Mouse (Mus musculus): ENCODE results near the gene Olfr1294. TPM values are rescaled to one million over a fixed set of nuclear protein-coding genes. Genes with fewer than 3 reads are reported as not detected.

The Olfr1294 gene
- polyA plus RNA-seq (2016; fragmentation: Nextera tagmentation; extraction: Ambion mirVana) = not detected in 2 replicates

- no peaks in the 10 kb centered on the region for H3K9me3 ChIP-seq
- H3K4me1 ChIP-seq = no peaks in the 10 kb centered on the region
- H3K27ac ChIP-seq (replicated peaks) = no peak within 1 kb of the TSS
- 67% methylated on average over 1 of the region's 1 CpGs for WGBS
- DNase-seq (ENCODE audit: low spot score) = no peak
- H3K4me3 ChIP-seq = no peak within 1 kb of the TSS
- no peaks in the 10 kb centered on the region for H3K27me3 ChIP-seq (replicated peaks; ENCODE audit: low read depth, poor library complexity, severe bottlenecking)
- no peaks in the 10 kb centered on the region for H3K36me3 ChIP-seq (replicated peaks)
Measured at GRCm38 (mm10) chr2:111540191-111540590, at the start of gene Olfr1294. Gene Olfr1294, minus strand, starts transcription at chr2:111540291.

- H3K4me3 ChIP-seq = no peak within 1 kb of the TSS
- no peaks in the 10 kb centered on the region for H3K27me3 ChIP-seq (replicated peaks; ENCODE audit: low read depth, poor library complexity, severe bottlenecking)
- H3K27ac ChIP-seq (replicated peaks) = no peak within 1 kb of the TSS
- H3K4me1 ChIP-seq = no peaks in the 10 kb centered on the region
- H3K36me3 ChIP-seq (replicated peaks) = no peaks in the 10 kb centered on the region
- H3K9me3 ChIP-seq = no peaks in the 10 kb centered on the region
- no peak for DNase-seq (ENCODE audit: low spot score)
Measured at GRCm38 (mm10) chr2:111569581-111569980, 29.5 kb upstream of the Olfr1294 start, which contains the start of gene Olfr1295. Gene Olfr1295, minus strand, starts transcription at chr2:111569681.

GRCm38 (mm10) chr2:111524903-111525302 lies 15.2 kb downstream of the Olfr1294 start, which contains the start of gene Olfr1293-ps:
Gene Olfr1293-ps, plus strand, starts transcription at chr2:111525203.
- H3K27me3 ChIP-seq (replicated peaks; ENCODE audit: low read depth, poor library complexity, severe bottlenecking) = no peaks in the 10 kb centered on the region
- H3K4me3 ChIP-seq = no peak within 1 kb of the TSS
- no peaks in the 10 kb centered on the region for H3K4me1 ChIP-seq
- no peaks in the 10 kb centered on the region for H3K9me3 ChIP-seq
- H3K27ac ChIP-seq (replicated peaks) = no peak within 1 kb of the TSS
- 89% methylated on average over 1 of the region's 1 CpGs for WGBS
- no peaks in the 10 kb centered on the region for H3K36me3 ChIP-seq (replicated peaks)
- no peak for DNase-seq (ENCODE audit: low spot score)

GRCm38 (mm10) chr2:111517451-111517850 lies 22.6 kb downstream of the Olfr1294 start:
- Histone ChIP-seq H3K27me3 (replicated peaks; ENCODE audit: low read depth, poor library complexity, severe bottlenecking) (no peaks in the 10 kb centered on the region), H3K4me1 (no peaks in the 10 kb centered on the region), H3K27ac (replicated peaks) (no peak overlapping the region), H3K4me3 (no peak overlapping the region), H3K36me3 (replicated peaks) (no peaks in the 10 kb centered on the region), H3K9me3 (peaks cover 4% of the 10 kb centered on the region; the same call in 1 of the 2 replicates)
- no peak for DNase-seq (ENCODE audit: low spot score)
- 90% methylated on average over 10 of the region's 10 CpGs for WGBS

GRCm38 (mm10) chr2:111496880-111497279 lies 43.2 kb downstream of the Olfr1294 start, which contains the start of gene Olfr1291-ps1:
Gene Olfr1291-ps1, plus strand, starts transcription at chr2:111497180.
- Histone ChIP-seq H3K27ac (replicated peaks) (no peak within 1 kb of the TSS), H3K36me3 (replicated peaks) (no peaks in the 10 kb centered on the region), H3K4me3 (no peak within 1 kb of the TSS), H3K27me3 (replicated peaks; ENCODE audit: low read depth, poor library complexity, severe bottlenecking) (no peaks in the 10 kb centered on the region), H3K9me3 (no peaks in the 10 kb centered on the region), H3K4me1 (no peaks in the 10 kb centered on the region)
- DNase-seq (ENCODE audit: low spot score) = no peak
- 90% methylated on average over 3 of the region's 3 CpGs for WGBS

GRCm38 (mm10) chr2:111493729-111494128 lies 46.4 kb downstream of the Olfr1294 start, which contains the start of gene Olfr1290:
Gene Olfr1290, minus strand, starts transcription at chr2:111493829.
- H3K36me3 ChIP-seq (replicated peaks) = no peaks in the 10 kb centered on the region
- WGBS = 81% methylated on average over 5 of the region's 5 CpGs
- H3K27ac ChIP-seq (replicated peaks) = no peak within 1 kb of the TSS
- no peaks in the 10 kb centered on the region for H3K9me3 ChIP-seq
- no peak within 1 kb of the TSS for H3K4me3 ChIP-seq
- H3K27me3 ChIP-seq (replicated peaks; ENCODE audit: low read depth, poor library complexity, severe bottlenecking) = no peaks in the 10 kb centered on the region
- no peak for DNase-seq (ENCODE audit: low spot score)
- no peaks in the 10 kb centered on the region for H3K4me1 ChIP-seq

Other genes with a start within 250 kb of the Olfr1294 start
- not detected in 2 replicates for gene Olfr1279, start 239.7 kb downstream of the Olfr1294 start, polyA plus RNA-seq (2016; fragmentation: Nextera tagmentation; extraction: Ambion mirVana)
- gene Olfr1280, start 226.3 kb downstream of the Olfr1294 start, polyA plus RNA-seq (2016; fragmentation: Nextera tagmentation; extraction: Ambion mirVana) = not detected in 2 replicates
- gene Olfr1281, start 213.8 kb downstream of the Olfr1294 start, polyA plus RNA-seq (2016; fragmentation: Nextera tagmentation; extraction: Ambion mirVana) = not detected in 2 replicates
- gene Olfr1282, start 204.2 kb downstream of the Olfr1294 start, polyA plus RNA-seq (2016; fragmentation: Nextera tagmentation; extraction: Ambion mirVana) = not detected in 2 replicates
- not detected in 2 replicates for gene Olfr1283, start 173.5 kb downstream of the Olfr1294 start, polyA plus RNA-seq (2016; fragmentation: Nextera tagmentation; extraction: Ambion mirVana)
- gene Olfr1284, start 164.8 kb downstream of the Olfr1294 start, polyA plus RNA-seq (2016; fragmentation: Nextera tagmentation; extraction: Ambion mirVana) = not detected in 2 replicates
- not detected in 2 replicates for gene Olfr1286, start 117.2 kb downstream of the Olfr1294 start, polyA plus RNA-seq (2016; fragmentation: Nextera tagmentation; extraction: Ambion mirVana)
- not detected in 2 replicates for gene Olfr1287, start 91.1 kb downstream of the Olfr1294 start, polyA plus RNA-seq (2016; fragmentation: Nextera tagmentation; extraction: Ambion mirVana)
- gene Olfr1288, start 66.2 kb downstream of the Olfr1294 start, polyA plus RNA-seq (2016; fragmentation: Nextera tagmentation; extraction: Ambion mirVana) = not detected in 2 replicates
- gene Olfr1289, start 59.5 kb downstream of the Olfr1294 start, polyA plus RNA-seq (2016; fragmentation: Nextera tagmentation; extraction: Ambion mirVana) = not detected in 2 replicates
- gene Olfr1290, start 46.5 kb downstream of the Olfr1294 start, polyA plus RNA-seq (2016; fragmentation: Nextera tagmentation; extraction: Ambion mirVana) = not detected in 2 replicates
- not detected in 2 replicates for gene Olfr1291-ps1, start 43.1 kb downstream of the Olfr1294 start, polyA plus RNA-seq (2016; fragmentation: Nextera tagmentation; extraction: Ambion mirVana)
- gene Olfr1293-ps, start 15.1 kb downstream of the Olfr1294 start, polyA plus RNA-seq (2016; fragmentation: Nextera tagmentation; extraction: Ambion mirVana) = not detected in 2 replicates
- gene Olfr1295, start 29.4 kb upstream of the Olfr1294 start, polyA plus RNA-seq (2016; fragmentation: Nextera tagmentation; extraction: Ambion mirVana) = not detected in 2 replicates
- gene Olfr1297, start 86.2 kb upstream of the Olfr1294 start, polyA plus RNA-seq (2016; fragmentation: Nextera tagmentation; extraction: Ambion mirVana) = not detected in 2 replicates
- gene Olfr1298, start 108.9 kb upstream of the Olfr1294 start, polyA plus RNA-seq (2016; fragmentation: Nextera tagmentation; extraction: Ambion mirVana) = not detected in 2 replicates
- gene Olfr1299, start 121.1 kb upstream of the Olfr1294 start, polyA plus RNA-seq (2016; fragmentation: Nextera tagmentation; extraction: Ambion mirVana) = not detected in 2 replicates
- not detected in 2 replicates for gene Olfr1301, start 210.7 kb upstream of the Olfr1294 start, polyA plus RNA-seq (2016; fragmentation: Nextera tagmentation; extraction: Ambion mirVana)
- not detected in 2 replicates for gene Olfr1302, start 237.1 kb upstream of the Olfr1294 start, polyA plus RNA-seq (2016; fragmentation: Nextera tagmentation; extraction: Ambion mirVana)

All from embryonic facial prominence, embryonic 10.5 days (tissue).